Mouse (Mus musculus) MEL (cell line): Measurements from ENCODE around the gene Rgs9.

ENCODE experiments used
- GATA1 ChIP-seq: IDR thresholded peaks from 2 replicates; pipeline ENCODE4 v1.6.1; 2011; ENCODE audit warnings: low read depth, low read length, improper control_type of control experiment
- MYC ChIP-seq: IDR thresholded peaks from 2 replicates; pipeline ENCODE4 v1.6.1; 2011; ENCODE audit warnings: low read depth, mild to moderate bottlenecking, low read length, improper control_type of control experiment, moderate library complexity

DNA sequence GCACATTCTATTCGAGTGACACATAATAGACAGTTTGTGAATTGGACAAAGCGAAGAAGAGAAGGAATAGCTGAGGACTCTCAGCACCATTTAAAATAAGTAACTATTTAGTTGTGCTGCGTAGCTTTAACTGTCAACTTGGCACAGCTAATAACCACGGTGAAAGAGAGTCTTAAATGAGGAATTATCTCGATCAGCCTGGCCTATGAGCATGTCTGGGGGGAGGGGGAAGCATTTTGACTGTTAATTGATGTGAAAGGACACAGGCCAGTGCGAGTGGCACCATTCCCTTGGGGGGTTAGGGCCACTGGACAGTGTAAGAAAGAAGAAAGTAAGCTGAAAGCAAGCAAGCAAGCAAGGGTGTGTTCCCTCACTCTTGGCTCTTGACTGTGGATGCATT is 38.0 kb upstream of the Rgs9 start:
- no peak for TF ChIP-seq MYC
- TF ChIP-seq GATA1: peak; percentile 21; the same call in 1 of the 2 replicates
